Mouse (Mus musculus) stomach, postnatal 0 days (tissue): ENCODE results near the gene Zfp980. TPM values are rescaled to one million over a fixed set of nuclear protein-coding genes. Genes with fewer than 3 reads are reported as not detected.
"Not testable (repeated sequence)": the region's sequence is repeated elsewhere in the genome, so short reads cannot be mapped to it uniquely, and the experiment has no call there.

Experiments used
- ATAC-seq: fragments of 200-750 bp; cut with Nextera tagmentation; 2 replicates; pipeline ENCODE4 v1.8.0; 2017; ENCODE audit not compliant: low FRiP score, low TSS enrichment
- DNase-seq: peaks from one replicate; pipeline ENCODE4 v3.0.0-alpha.2; 2016; ENCODE audit warnings: low spot score
- H3K27ac ChIP-seq: fragments of 300-500 bp; sonication (generic); replicated peaks from 2 replicates; pipeline ENCODE4 v1.5.1; 2014; ENCODE audit warnings: mild to moderate bottlenecking, control low read depth
- H3K27me3 ChIP-seq: fragments of 300-500 bp; sonication (generic); 2 replicates; pipeline ENCODE4 v1.6.1; 2014; ENCODE audit warnings: low read length; ENCODE audit not compliant: control insufficient read depth, insufficient read depth
- H3K36me3 ChIP-seq: fragments of 300-500 bp; sonication (generic); 2 replicates; pipeline ENCODE4 v1.6.1; 2014; ENCODE audit warnings: low read length, mixed read lengths; ENCODE audit not compliant: control insufficient read depth, insufficient read depth
- H3K4me1 ChIP-seq: fragments of 300-500 bp; sonication (generic); replicated peaks from 2 replicates; pipeline ENCODE4 v1.6.1; 2014; ENCODE audit warnings: antibody characterized with exemption; ENCODE audit not compliant: control insufficient read depth, insufficient read depth
- H3K4me2 ChIP-seq: fragments of 300-500 bp; sonication (generic); replicated peaks from 2 replicates; pipeline ENCODE4 v1.6.1; 2014; ENCODE audit warnings: low read depth, mild to moderate bottlenecking, control low read depth, moderate library complexity
- H3K4me3 ChIP-seq: fragments of 300-500 bp; sonication (generic); 2 replicates; pipeline ENCODE4 v1.5.1; 2014; ENCODE audit warnings: low read depth, low read length, control low read depth
- H3K9ac ChIP-seq: fragments of 300-500 bp; sonication (generic); 2 replicates; pipeline ENCODE4 v1.6.1; 2014; ENCODE audit warnings: mild to moderate bottlenecking, low read length, control low read depth, mixed read lengths
- H3K9me3 ChIP-seq: fragments of 300-500 bp; sonication (generic); 2 replicates; pipeline ENCODE4 v1.6.1; 2016; ENCODE audit warnings: low read length; ENCODE audit not compliant: control insufficient read depth
- WGBS: fragments of 180-500 bp; shearing (Covaris S2); extraction: QIAGEN DNeasy Blood & Tissue Kit; methylation state at CpG from one replicate; pipeline ENCODE4 v1.1.7; 2014; 5-methylcytosine and 5-hydroxymethylcytosine counted together
- polyA plus RNA-seq: library from polyadenylated mRNA; unstranded; fragments of >200 nt; fragmentation: Nextera tagmentation; extraction: Ambion mirVana; gene quantifications from 2 replicates; pipeline ENCODE4 v1.2.1, GENCODE M21; 2015

Gene Zfp980
- polyA plus RNA-seq, 1 experiment from 2014 or later: not detected

DNA sequence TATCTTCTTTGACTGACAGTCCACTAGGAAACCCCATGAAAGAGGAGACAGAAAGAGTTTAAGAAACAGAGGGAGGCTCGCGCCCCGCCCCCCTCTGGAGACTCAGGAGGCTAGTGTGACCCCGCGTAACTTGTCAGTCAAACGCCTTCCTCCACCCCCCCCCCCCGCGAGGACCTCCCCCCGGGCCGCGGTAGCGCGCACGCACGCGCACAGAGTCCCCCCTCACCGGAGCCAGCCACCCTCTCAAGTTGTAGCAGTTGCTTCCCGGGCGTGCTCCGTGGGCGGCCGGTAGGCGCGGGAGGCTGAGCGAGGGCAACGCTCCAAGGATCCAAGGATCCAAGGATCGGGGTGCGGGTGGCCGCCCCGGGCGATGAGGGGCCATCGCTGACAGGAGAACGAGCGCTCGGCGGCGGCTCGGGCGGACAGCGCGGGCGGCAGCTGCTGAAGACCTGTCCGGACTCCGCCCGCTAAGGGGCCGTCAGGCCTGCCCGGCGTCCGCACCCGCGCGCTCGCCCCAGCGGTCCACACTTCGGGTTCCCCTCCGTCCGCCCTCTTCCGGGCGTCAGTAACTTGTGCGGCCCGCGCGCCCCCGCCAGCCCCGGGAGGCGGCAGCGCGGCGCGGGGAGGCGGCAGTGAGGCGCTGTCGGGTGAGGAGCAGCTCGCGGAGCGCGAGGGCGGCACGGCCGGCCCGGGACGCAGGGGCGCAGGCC, 74.6 kb downstream of the Zfp980 start:
- H3K27me3 ChIP-seq, H3K4me1 ChIP-seq, H3K9ac ChIP-seq, H3K27ac ChIP-seq, DNase-seq, H3K36me3 ChIP-seq, H3K9me3 ChIP-seq: not testable (repeated sequence)
- peak; percentile 79 for ATAC-seq
- H3K4me3 ChIP-seq: peak overlapping the region; percentile 12; the same call in 1 of the 2 replicates
- peak overlapping the region; percentile 40 for H3K4me2 ChIP-seq
- WGBS: 3% methylated on average over 30 of the region's 83 CpGs

- not testable (repeated sequence) for H3K4me1 ChIP-seq, H3K4me2 ChIP-seq, H3K9me3 ChIP-seq, ATAC-seq, H3K27ac ChIP-seq, H3K27me3 ChIP-seq, H3K9ac ChIP-seq, H3K4me3 ChIP-seq, H3K36me3 ChIP-seq, DNase-seq
- no CpG with 5 or more reads among the region's 30 CpGs for WGBS
These were observed 75.1 kb downstream of the Zfp980 start for GRCm38 (mm10) chr4:145745645-145745991.

Other genes starting within 250 kb of the Zfp980 start
- not detected in 2 replicates for gene Zfp990, start 159.9 kb upstream of the Zfp980 start, polyA plus RNA-seq
- gene Gm13212, start 85.5 kb upstream of the Zfp980 start, polyA plus RNA-seq: 0.65 and 0.70 TPM in 2 replicates
- gene Zfp986, start 198.1 kb downstream of the Zfp980 start, polyA plus RNA-seq: not detected in 2 replicates